Mouse (Mus musculus) kidney, embryonic 14.5 days (tissue): Measurements from ENCODE around the gene Lsr. TPM values are rescaled to one million over a fixed set of nuclear protein-coding genes. Genes with fewer than 3 reads are reported as not detected.
A peak's percentile ranks its signal among the peaks of the same experiment; 100 is the strongest.

ENCODE experiments used
- ATAC-seq: fragments of 200-750 bp; cut with Nextera tagmentation; 2 replicates; pipeline ENCODE4 v1.8.0; 2017; ENCODE audit warnings: moderate number of reproducible peaks, mild to moderate bottlenecking, moderate TSS enrichment, moderate library complexity; ENCODE audit not compliant: low FRiP score, low TSS enrichment
- H3K27ac ChIP-seq: fragments of 300-500 bp; sonication (generic); 2 replicates; pipeline ENCODE4 v1.5.1; 2014; ENCODE audit warnings: low read depth, mild to moderate bottlenecking, low read length, moderate library complexity, mixed read lengths
- H3K27me3 ChIP-seq: fragments of 300-500 bp; sonication (generic); 2 replicates; pipeline ENCODE4 v1.6.1; 2014; ENCODE audit warnings: mild to moderate bottlenecking, low read length; ENCODE audit not compliant: control insufficient read depth, insufficient read depth
- H3K36me3 ChIP-seq: fragments of 300-500 bp; sonication (generic); 2 replicates; pipeline ENCODE4 v1.6.1; 2014; ENCODE audit warnings: low read length, mixed read lengths; ENCODE audit not compliant: control insufficient read depth, insufficient read depth
- H3K4me1 ChIP-seq: fragments of 300-500 bp; sonication (generic); 2 replicates; pipeline ENCODE4 v1.6.1; 2014; ENCODE audit warnings: low read length, mixed read lengths; ENCODE audit not compliant: control insufficient read depth, insufficient read depth
- H3K4me2 ChIP-seq: fragments of 300-500 bp; sonication (generic); replicated peaks from 2 replicates; pipeline ENCODE4 v1.6.1; 2014; ENCODE audit warnings: low read depth, mild to moderate bottlenecking, low read length
- H3K4me3 ChIP-seq: fragments of 300-500 bp; sonication (generic); 2 replicates; pipeline ENCODE4 v1.5.1; 2014; ENCODE audit warnings: mild to moderate bottlenecking, low read length
- H3K9ac ChIP-seq: fragments of 300-500 bp; sonication (generic); 2 replicates; pipeline ENCODE4 v1.6.1; 2014; ENCODE audit warnings: low read depth, mild to moderate bottlenecking, low read length, moderate library complexity
- H3K9me3 ChIP-seq: fragments of 300-500 bp; sonication (generic); 2 replicates; pipeline ENCODE4 v1.6.1; 2016; ENCODE audit warnings: low read length; ENCODE audit not compliant: control insufficient read depth
- WGBS: fragments of 180-500 bp; shearing (Covaris S2); extraction: QIAGEN DNeasy Blood & Tissue Kit; methylation state at CpG from one replicate; pipeline ENCODE4 v1.1.7; 2014; 5-methylcytosine and 5-hydroxymethylcytosine counted together
- polyA plus RNA-seq: library from polyadenylated mRNA; unstranded; fragments of >200 nt; fragmentation: Nextera tagmentation; extraction: Ambion mirVana; gene quantifications from 2 replicates; pipeline ENCODE4 v1.2.1, GENCODE M21; 2014

Gene Lsr
- 48.5 and 57.1 TPM in 2 replicates for polyA plus RNA-seq

DNA sequence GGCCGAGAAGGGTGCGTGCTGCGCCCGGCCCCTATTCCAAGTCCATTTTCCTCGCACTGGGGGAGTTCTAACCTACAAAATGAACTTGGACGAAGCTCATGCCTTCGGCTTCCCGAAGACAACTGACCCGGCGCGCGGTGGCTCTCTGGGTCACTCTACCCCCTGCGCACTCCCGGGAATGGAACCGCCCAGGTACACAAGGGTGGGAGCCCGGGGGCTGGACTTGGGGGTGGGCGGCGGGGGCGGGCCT is at the start of gene Lsr:
Gene Lsr, minus strand, starts transcription at position 214 of the 250 bp plus-strand sequence.
- H3K27me3 ChIP-seq = peaks cover 10% of the 10 kb centered on the region
- H3K9me3 ChIP-seq = no peaks in the 10 kb centered on the region
- peak; percentile 86 for ATAC-seq
- H3K4me2 ChIP-seq = peak within 1 kb of the TSS; percentile 49
- peak within 1 kb of the TSS; percentile 80 for H3K27ac ChIP-seq
- H3K4me3 ChIP-seq = peak within 1 kb of the TSS; percentile 59
- peaks cover 13% of the 10 kb centered on the region; the same call in 1 of the 2 replicates for H3K36me3 ChIP-seq
- H3K4me1 ChIP-seq = no peaks in the 10 kb centered on the region; the same call in 1 of the 2 replicates
- peak within 1 kb of the TSS; percentile 73 for H3K9ac ChIP-seq
- under 1% methylated on average over 19 of the region's 19 CpGs for WGBS

- H3K36me3 ChIP-seq = no peaks in the 10 kb centered on the region
- H3K4me2 ChIP-seq = no peak overlapping the region
- no peak overlapping the region for H3K9ac ChIP-seq
- no peaks in the 10 kb centered on the region for H3K9me3 ChIP-seq
- no peaks in the 10 kb centered on the region for H3K27me3 ChIP-seq
- H3K27ac ChIP-seq = no peak overlapping the region
- ATAC-seq = peak; percentile 78
- no peak overlapping the region for H3K4me3 ChIP-seq
- 0 out of 2 replicates have a peak, but pooled peaks cover 9% of the 10 kb centered on the region for H3K4me1 ChIP-seq
- WGBS = 35% methylated on average over 10 of the region's 10 CpGs
Measured at GRCm38 (mm10) chr7:31017104-31017901, 44.0 kb upstream of the Lsr start.

DNA sequence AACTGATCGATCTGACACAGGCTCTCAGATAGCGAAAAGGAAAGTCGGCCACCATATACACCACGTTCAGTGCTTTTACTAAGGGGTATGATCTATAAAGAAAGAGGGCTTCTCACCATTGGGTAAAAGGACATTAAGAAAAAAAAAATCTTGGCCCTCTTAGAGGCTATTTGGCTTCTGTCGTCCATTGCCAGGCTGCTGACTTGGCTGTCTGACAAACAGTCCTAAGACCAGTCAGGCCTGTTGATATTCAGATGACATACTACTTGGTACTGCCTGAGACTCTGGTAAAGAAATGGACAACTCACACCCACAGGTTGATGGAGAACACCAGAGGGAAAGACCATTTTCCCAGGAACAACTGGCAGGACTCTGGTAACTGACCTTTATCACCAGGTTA is 39.7 kb upstream of the Lsr start:
- no peak overlapping the region for H3K27ac ChIP-seq
- no peak for ATAC-seq
- WGBS = 89% methylated on average over 5 of the region's 5 CpGs
- H3K9me3 ChIP-seq = no peaks in the 10 kb centered on the region
- H3K4me3 ChIP-seq = no peak overlapping the region
- no peak overlapping the region for H3K4me2 ChIP-seq
- H3K36me3 ChIP-seq = no peaks in the 10 kb centered on the region
- peaks cover 12% of the 10 kb centered on the region; the same call in 1 of the 2 replicates for H3K4me1 ChIP-seq
- no peaks in the 10 kb centered on the region for H3K27me3 ChIP-seq
- no peak overlapping the region for H3K9ac ChIP-seq

DNA sequence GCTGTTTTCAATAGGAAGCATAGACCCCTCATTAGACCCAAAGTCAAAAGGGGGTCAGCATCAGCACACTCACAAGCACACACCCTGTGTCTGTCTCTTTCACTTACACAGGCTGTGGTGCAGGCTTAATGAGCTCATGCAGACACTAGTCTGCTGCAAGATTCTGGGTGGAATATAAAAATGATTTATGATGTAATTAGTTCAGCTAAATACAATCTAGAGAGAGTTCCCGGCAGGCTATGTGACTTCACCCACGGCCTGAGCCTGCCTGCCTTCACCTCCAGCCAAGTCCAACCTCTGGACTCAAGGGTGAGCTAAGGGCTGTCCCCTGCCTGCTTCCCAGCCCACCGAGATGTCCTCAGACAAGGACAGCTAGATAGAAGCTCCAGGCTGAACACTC is 35.6 kb upstream of the Lsr start:
- Histone ChIP-seq H3K4me3 (no peak overlapping the region), H3K36me3 (no peaks in the 10 kb centered on the region), H3K27ac (no peak overlapping the region), H3K4me1 (peaks cover 4% of the 10 kb centered on the region; the same call in 1 of the 2 replicates), H3K27me3 (no peaks in the 10 kb centered on the region), H3K4me2 (no peak overlapping the region), H3K9ac (no peak overlapping the region), H3K9me3 (no peaks in the 10 kb centered on the region)
- peak; percentile 85 for ATAC-seq
- WGBS = 20% methylated on average over 3 of the region's 3 CpGs

DNA sequence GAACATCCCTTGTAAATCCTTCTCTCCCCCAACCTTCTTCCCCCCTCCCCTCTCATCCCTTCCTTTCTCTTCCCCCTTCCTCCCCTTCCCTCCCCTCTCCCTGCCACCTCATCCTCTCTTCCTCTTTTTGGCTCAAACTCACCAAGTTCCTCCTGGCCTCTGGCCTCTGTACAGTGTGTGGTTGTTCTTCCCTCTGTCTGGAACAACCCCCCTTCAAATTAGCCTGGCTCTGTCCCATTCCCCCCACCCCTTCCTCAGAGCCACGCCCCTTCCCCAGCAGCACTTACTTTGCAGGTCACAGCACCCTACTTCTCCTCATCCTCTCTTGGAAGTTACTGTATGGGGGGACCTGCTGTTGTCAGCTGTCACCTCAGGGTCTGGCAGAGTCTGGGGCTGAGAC is 34.9 kb upstream of the Lsr start:
- ATAC-seq = 0 out of 2 replicates have a peak, but pooled peaks have one; percentile 41
- Histone ChIP-seq H3K27ac (no peak overlapping the region), H3K36me3 (no peaks in the 10 kb centered on the region), H3K9ac (no peak overlapping the region), H3K4me2 (no peak overlapping the region), H3K27me3 (no peaks in the 10 kb centered on the region), H3K4me3 (no peak overlapping the region), H3K9me3 (no peaks in the 10 kb centered on the region), H3K4me1 (peaks cover 4% of the 10 kb centered on the region; the same call in 1 of the 2 replicates)
- 63% methylated on average over 1 of the region's 1 CpGs for WGBS

- Histone ChIP-seq H3K27ac (no peak overlapping the region), H3K9me3 (no peaks in the 10 kb centered on the region), H3K4me1 (peaks cover 4% of the 10 kb centered on the region; the same call in 1 of the 2 replicates), H3K4me2 (no peak overlapping the region), H3K9ac (no peak overlapping the region), H3K27me3 (no peaks in the 10 kb centered on the region), H3K4me3 (no peak overlapping the region), H3K36me3 (no peaks in the 10 kb centered on the region)
- 95% methylated on average over 1 of the region's 1 CpGs for WGBS
- ATAC-seq = no peak
Measured at GRCm38 (mm10) chr7:31007775-31008174, 34.5 kb upstream of the Lsr start.

- WGBS = 70% methylated on average over 8 of the region's 8 CpGs
- Histone ChIP-seq H3K9me3 (no peaks in the 10 kb centered on the region), H3K36me3 (no peaks in the 10 kb centered on the region), H3K27me3 (no peaks in the 10 kb centered on the region), H3K27ac (no peak overlapping the region), H3K4me2 (no peak overlapping the region), H3K9ac (no peak overlapping the region), H3K4me3 (no peak overlapping the region), H3K4me1 (peaks cover 12% of the 10 kb centered on the region; the same call in 1 of the 2 replicates)
- no peak for ATAC-seq
Measured at GRCm38 (mm10) chr7:31002650-31003049, 29.4 kb upstream of the Lsr start.

DNA sequence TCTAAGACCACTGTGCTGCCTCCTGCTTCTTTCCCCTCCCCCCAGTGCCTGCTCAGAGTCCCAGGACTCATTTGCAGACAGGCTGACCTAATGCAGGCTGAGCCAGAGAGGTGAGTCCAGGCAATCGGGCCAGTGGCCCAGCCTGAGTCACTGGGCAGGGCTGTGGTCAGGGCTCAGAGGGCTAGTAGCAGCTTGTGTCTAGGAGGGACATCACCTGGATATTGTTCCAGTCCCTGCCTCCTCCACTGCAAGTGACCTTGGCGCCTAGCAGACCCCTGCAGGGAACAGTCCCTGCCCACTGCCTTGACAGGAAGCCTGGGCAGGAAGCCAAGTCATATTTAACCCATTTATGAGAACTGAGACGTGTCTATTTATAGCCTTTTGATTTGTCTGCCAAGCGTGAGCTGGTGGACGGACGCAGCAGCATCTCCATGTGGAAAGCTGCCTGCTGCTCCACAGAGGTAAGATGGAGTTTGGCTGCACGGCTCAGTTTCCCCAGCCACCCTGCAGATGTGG is 27.3 kb upstream of the Lsr start:
- H3K27me3 ChIP-seq = no peaks in the 10 kb centered on the region
- H3K36me3 ChIP-seq = no peaks in the 10 kb centered on the region
- 18% methylated on average over 7 of the region's 7 CpGs for WGBS
- H3K4me2 ChIP-seq = no peak overlapping the region; the same call in 1 of the 2 replicates
- no peak overlapping the region for H3K9ac ChIP-seq
- H3K27ac ChIP-seq = no peak overlapping the region
- H3K4me1 ChIP-seq = peaks cover 12% of the 10 kb centered on the region; the same call in 1 of the 2 replicates
- peaks cover 4% of the 10 kb centered on the region; the same call in 1 of the 2 replicates for H3K9me3 ChIP-seq
- ATAC-seq = peak; percentile 69
- H3K4me3 ChIP-seq = no peak overlapping the region

DNA sequence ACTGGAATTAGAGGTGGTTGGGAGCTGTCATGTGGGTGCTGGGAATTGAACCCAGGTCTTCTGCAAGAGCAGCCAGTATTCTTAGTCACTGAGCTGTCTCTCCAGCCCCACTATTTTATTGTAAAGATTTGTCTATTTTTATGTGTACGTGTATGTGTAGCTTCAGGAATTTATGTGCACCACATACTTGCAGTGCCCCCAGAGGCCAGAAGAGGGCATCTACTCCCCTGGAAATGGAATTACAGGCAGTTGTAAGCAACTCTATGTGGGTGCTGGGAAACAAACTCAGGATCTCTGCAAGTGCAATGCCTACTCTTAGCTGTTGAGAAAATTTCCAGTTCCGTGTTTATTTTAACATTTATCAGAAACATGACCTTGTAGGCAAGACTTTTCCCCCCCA is 23.2 kb upstream of the Lsr start:
- H3K9me3 ChIP-seq = peaks cover 4% of the 10 kb centered on the region; the same call in 1 of the 2 replicates
- no peak overlapping the region for H3K9ac ChIP-seq
- WGBS = 95% methylated on average over 2 of the region's 2 CpGs
- no peak overlapping the region for H3K4me3 ChIP-seq
- ATAC-seq = no peak
- no peaks in the 10 kb centered on the region for H3K27me3 ChIP-seq
- H3K4me2 ChIP-seq = no peak overlapping the region
- no peaks in the 10 kb centered on the region for H3K36me3 ChIP-seq
- peaks cover 12% of the 10 kb centered on the region; the same call in 1 of the 2 replicates for H3K4me1 ChIP-seq
- H3K27ac ChIP-seq = no peak overlapping the region
